Mouse (Mus musculus): Measurements from ENCODE around the gene Dlg2. TPM values are rescaled to one million over a fixed set of nuclear protein-coding genes. Genes with fewer than 3 reads are reported as not detected.

The Dlg2 gene
- polyA plus RNA-seq, 1 experiment from 2014 or later: 1.5 TPM

GRCm38 (mm10) chr7:92147499-92147898, 1671.0 kb downstream of the Dlg2 start:
- POLR2A ChIA-PET: no interaction called here
- CTCF ChIA-PET: no interaction called here
- in situ Hi-C loops (cut with MboI; ENCODE audit: low pct_unique_long_range_greater_than_20kb): no loop called here
- no peak for ATAC-seq
- no peaks in the 10 kb centered on the region for H3K27me3 ChIP-seq
- no peak for TF ChIP-seq CTCF (IDR thresholded peaks at IDR 0.05)
- DNase-seq (ENCODE audit: low read depth, low spot score): no peak

GRCm38 (mm10) chr7:92150768-92151167, 1674.3 kb downstream of the Dlg2 start:
- CTCF ChIA-PET: interaction anchor here (1.1 to 1.6 kb wide), 4 partner anchors 10 to 25 kb away, joined by 3 to 4 read pairs (median 4); no protein-coding TSS in a partner anchor
- H3K27me3 ChIP-seq: no peaks in the 10 kb centered on the region
- no peak for TF ChIP-seq CTCF (IDR thresholded peaks at IDR 0.05)
- ATAC-seq: no peak
- DNase-seq (ENCODE audit: low read depth, low spot score): no peak
- POLR2A ChIA-PET: no interaction called here
- in situ Hi-C loops (cut with MboI; ENCODE audit: low pct_unique_long_range_greater_than_20kb): no loop called here

- ChIA-PET POLR2A (interaction anchor here (0.7 to 1.2 kb wide), 2 partner anchors 23 to 101 kb away, joined by 3 to 4 read pairs; no protein-coding TSS in a partner anchor), CTCF (interaction anchor here (1.2 kb wide), 1 partner anchor 30 kb away, joined by 3 read pairs; no protein-coding TSS in a partner anchor)
- no peak for TF ChIP-seq CTCF (IDR thresholded peaks at IDR 0.05)
- DNase-seq (ENCODE audit: low read depth, low spot score): no peak
- in situ Hi-C loops (cut with MboI; ENCODE audit: low pct_unique_long_range_greater_than_20kb): no loop called here
- no peak for ATAC-seq
- no peaks in the 10 kb centered on the region for H3K27me3 ChIP-seq
These were observed 1678.1 kb downstream of the Dlg2 start for GRCm38 (mm10) chr7:92154603-92155002.

GRCm38 (mm10) chr7:92163150-92163549, 1686.7 kb downstream of the Dlg2 start:
- no peak for ATAC-seq
- no peak for DNase-seq (ENCODE audit: low read depth, low spot score)
- POLR2A ChIA-PET: no interaction called here
- no peaks in the 10 kb centered on the region for H3K27me3 ChIP-seq
- in situ Hi-C loops (cut with MboI; ENCODE audit: low pct_unique_long_range_greater_than_20kb): no loop called here
- CTCF ChIA-PET: interaction anchor here (1.1 to 2.2 kb wide), 2 partner anchors 13 to 18 kb away, joined by 3 to 8 read pairs; no protein-coding TSS in a partner anchor
- TF ChIP-seq CTCF (IDR thresholded peaks at IDR 0.05): no peak

GRCm38 (mm10) chr7:92164316-92164715, 1687.8 kb downstream of the Dlg2 start:
- DNase-seq (ENCODE audit: low read depth, low spot score) (no peak), ATAC-seq (no peak)
- TF ChIP-seq CTCF (IDR thresholded peaks at IDR 0.05): no peak
- no peaks in the 10 kb centered on the region for H3K27me3 ChIP-seq
- CTCF ChIA-PET: no interaction called here
- in situ Hi-C loops (cut with MboI; ENCODE audit: low pct_unique_long_range_greater_than_20kb): no loop called here
- POLR2A ChIA-PET: no interaction called here

- POLR2A ChIA-PET: no interaction called here
- no peaks in the 10 kb centered on the region for H3K27me3 ChIP-seq
- TF ChIP-seq CTCF (IDR thresholded peaks at IDR 0.05): no peak
These were observed 1688.5 kb downstream of the Dlg2 start for GRCm38 (mm10) chr7:92164875-92165518.

GRCm38 (mm10) chr7:92180029-92180428, 1703.6 kb downstream of the Dlg2 start:
- TF ChIP-seq CTCF (IDR thresholded peaks at IDR 0.05): no peak
- no peaks in the 10 kb centered on the region for H3K27me3 ChIP-seq
- ChIA-PET POLR2A (interaction anchor here (0.7 kb wide), 2 partner anchors 58 to 116 kb away, joined by 3 to 9 read pairs; no protein-coding TSS in a partner anchor), CTCF (interaction anchor here (1.1 to 1.4 kb wide), 2 partner anchors 21 to 36 kb away, joined by 3 read pairs; no protein-coding TSS in a partner anchor)
- in situ Hi-C loops (cut with MboI; ENCODE audit: low pct_unique_long_range_greater_than_20kb): no loop called here
- DNase-seq (ENCODE audit: low read depth, low spot score) (no peak), ATAC-seq (no peak)

More at GRCm38 (mm10) chr7:92164875-92165518, 1688.5 kb downstream of the Dlg2 start:
- no peak for DNase-seq (ENCODE audit: low read depth, low spot score)
- no peak for ATAC-seq
- CTCF ChIA-PET: no interaction called here
- in situ Hi-C loops (cut with MboI; ENCODE audit: low pct_unique_long_range_greater_than_20kb): no loop called here

- ATAC-seq (peak; percentile 31), DNase-seq (ENCODE audit: low read depth, low spot score) (no peak)
- POLR2A ChIA-PET: no interaction called here
These were observed 1704.4 kb downstream of the Dlg2 start for GRCm38 (mm10) chr7:92180591-92181587.

GRCm38 (mm10) chr7:92181959-92182612, 1705.6 kb downstream of the Dlg2 start:
- POLR2A ChIA-PET: no interaction called here
- ATAC-seq: no peak
- in situ Hi-C loops (cut with MboI; ENCODE audit: low pct_unique_long_range_greater_than_20kb): no loop called here
- TF ChIP-seq CTCF (IDR thresholded peaks at IDR 0.05): no peak
- H3K27me3 ChIP-seq: no peaks in the 10 kb centered on the region
- DNase-seq (ENCODE audit: low read depth, low spot score): no peak
- CTCF ChIA-PET: no interaction called here

More at GRCm38 (mm10) chr7:92180591-92181587, 1704.4 kb downstream of the Dlg2 start:
- no peak for TF ChIP-seq CTCF (IDR thresholded peaks at IDR 0.05)
- CTCF ChIA-PET: interaction anchor here (0.9 to 1.1 kb wide), 2 partner anchors 18 to 20 kb away, joined by 3 read pairs; no protein-coding TSS in a partner anchor
- in situ Hi-C loops (cut with MboI; ENCODE audit: low pct_unique_long_range_greater_than_20kb): no loop called here
- no peaks in the 10 kb centered on the region for H3K27me3 ChIP-seq

GRCm38 (mm10) chr7:92184371-92185059, 1708.0 kb downstream of the Dlg2 start:
- TF ChIP-seq CTCF (IDR thresholded peaks at IDR 0.05): no peak
- POLR2A ChIA-PET: no interaction called here
- H3K27me3 ChIP-seq: no peaks in the 10 kb centered on the region
- no peak for ATAC-seq
- CTCF ChIA-PET: interaction anchor here (0.7 to 1.4 kb wide), 2 partner anchors 8 to 30 kb away, joined by 3 to 5 read pairs; no protein-coding TSS in a partner anchor
- in situ Hi-C loops (cut with MboI; ENCODE audit: low pct_unique_long_range_greater_than_20kb): no loop called here
- no peak for DNase-seq (ENCODE audit: low read depth, low spot score)
